Mouse (Mus musculus): ENCODE measurements around the gene Dmgdh.
A peak's percentile ranks its signal among the peaks of the same experiment; 100 is the strongest.

The Dmgdh gene

GRCm38 (mm10) chr13:93773704-93774315 lies 99.6 kb downstream of the Dmgdh start:
- DNase-seq = no peak

- DNase-seq = no peak
Measured at GRCm38 (mm10) chr13:93782823-93783222, 108.6 kb downstream of the Dmgdh start.

GRCm38 (mm10) chr13:93785329-93785728 lies 111.1 kb downstream of the Dmgdh start:
- peak; percentile 26 for DNase-seq

DNA sequence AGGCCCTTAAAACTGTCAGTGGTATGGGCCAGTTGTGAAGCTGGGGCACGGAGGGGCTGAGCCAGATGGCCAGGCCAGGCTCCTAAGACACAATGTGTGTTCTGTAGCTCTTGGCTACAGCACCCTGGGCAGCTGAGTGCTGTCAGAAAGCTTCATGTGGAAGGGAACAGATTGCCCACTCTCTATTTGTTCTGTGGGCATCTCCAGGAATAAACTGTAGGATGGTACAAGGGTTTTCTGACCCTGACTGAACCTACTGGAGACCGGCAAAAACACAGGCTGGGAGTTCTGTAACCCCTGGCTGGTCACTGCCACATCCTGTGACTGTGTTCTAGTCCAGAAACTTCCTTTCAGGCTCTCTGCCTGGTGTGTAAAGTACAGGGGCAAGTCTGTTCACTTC lies 111.8 kb downstream of the Dmgdh start:
- no peak for DNase-seq

- DNase-seq = no peak
Measured at GRCm38 (mm10) chr13:93787647-93788046, 113.4 kb downstream of the Dmgdh start.

DNA sequence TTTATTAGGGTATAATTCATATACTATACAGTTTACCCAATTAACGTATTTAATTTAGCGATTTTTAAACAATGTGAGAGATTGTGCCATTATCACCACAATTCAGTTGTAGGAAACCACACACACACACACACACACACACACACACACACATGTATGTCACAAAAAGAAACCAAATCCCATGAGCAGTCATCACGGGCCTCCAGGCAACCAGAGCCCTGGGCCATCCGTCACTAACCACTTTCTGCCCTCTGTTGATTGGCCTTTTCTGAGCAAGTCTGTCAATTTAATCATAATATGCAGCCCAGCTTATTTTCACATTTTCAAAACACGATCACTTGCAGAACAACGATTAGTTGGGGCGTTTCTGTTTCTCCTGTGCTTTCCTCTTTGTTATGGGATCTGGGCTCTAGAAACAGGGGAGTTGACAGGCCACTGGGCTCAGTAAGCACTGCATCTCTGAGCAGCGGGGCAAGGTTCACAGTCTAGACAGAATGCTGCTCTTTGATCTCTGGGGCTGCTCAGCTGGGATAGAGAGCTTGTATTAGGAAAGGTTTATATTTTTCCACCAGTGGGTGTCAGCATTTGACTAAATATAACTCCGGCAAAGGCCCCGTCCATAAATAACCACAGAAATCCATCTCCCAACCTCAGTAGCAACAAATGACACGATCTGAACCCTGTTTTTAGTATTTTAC lies 118.9 kb downstream of the Dmgdh start:
- no peak for DNase-seq

- no peak for DNase-seq
Measured at GRCm38 (mm10) chr13:93793643-93794182, 119.5 kb downstream of the Dmgdh start.

DNA sequence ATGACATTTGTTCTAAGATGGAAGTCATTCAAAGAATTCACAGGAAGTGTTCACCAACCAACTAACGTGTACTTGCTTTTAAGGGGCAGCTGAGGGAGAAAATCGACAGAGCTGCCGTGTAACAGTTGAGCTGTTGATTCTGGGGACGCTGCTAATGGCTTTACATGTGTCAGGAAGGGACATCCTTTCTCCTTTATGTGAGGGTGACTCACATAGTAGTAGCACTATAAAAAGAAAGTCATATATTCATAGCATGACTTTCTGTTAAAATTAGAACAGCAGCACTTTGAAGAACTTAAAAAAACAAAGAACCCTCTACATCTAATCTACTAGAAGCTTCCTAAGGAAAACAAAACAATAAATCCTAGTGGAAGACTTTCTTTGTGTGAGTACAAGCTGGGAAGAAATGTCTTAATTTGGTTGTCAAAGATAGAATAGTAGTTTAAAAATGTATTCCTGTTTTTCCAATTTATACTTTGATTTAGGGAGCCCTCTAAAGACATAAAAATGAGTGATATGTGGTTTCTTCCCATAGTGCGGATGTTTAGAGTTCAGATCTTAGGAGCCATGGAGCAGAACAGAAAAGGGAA lies 122.9 kb downstream of the Dmgdh start:
- no peak for DNase-seq

All from right cerebral cortex, postnatal 14 days (tissue).